Mouse (Mus musculus): ENCODE results near the gene Kl. TPM values are rescaled to one million over a fixed set of nuclear protein-coding genes. Genes with fewer than 3 reads are reported as not detected.

Gene Kl
- 0.35 and 0.94 TPM in 2 replicates for polyA plus RNA-seq (2012; rRNA removed)

DNA sequence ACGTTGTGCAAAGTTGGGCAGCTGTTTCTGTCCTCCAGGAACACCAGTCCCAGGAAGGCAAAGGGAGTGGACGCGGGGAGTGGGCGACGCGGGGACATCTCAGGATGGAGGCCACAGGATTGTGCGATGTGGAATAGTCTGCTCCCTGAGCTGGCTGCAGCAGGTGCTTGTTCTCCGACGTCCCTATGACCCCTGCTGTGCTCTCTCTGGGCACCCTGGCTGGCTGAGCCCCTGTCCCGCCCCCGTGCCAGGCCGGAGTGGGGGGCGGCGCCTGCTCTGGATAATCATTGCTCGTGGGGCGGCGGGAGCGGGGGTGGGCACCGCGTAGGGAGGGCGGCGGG, at the start of gene Kl:
Gene Kl (plus strand): TSS at position 280 of the 341 bp plus-strand sequence.
- DNase-seq (ENCODE audit: low read depth), result no peak

DNA sequence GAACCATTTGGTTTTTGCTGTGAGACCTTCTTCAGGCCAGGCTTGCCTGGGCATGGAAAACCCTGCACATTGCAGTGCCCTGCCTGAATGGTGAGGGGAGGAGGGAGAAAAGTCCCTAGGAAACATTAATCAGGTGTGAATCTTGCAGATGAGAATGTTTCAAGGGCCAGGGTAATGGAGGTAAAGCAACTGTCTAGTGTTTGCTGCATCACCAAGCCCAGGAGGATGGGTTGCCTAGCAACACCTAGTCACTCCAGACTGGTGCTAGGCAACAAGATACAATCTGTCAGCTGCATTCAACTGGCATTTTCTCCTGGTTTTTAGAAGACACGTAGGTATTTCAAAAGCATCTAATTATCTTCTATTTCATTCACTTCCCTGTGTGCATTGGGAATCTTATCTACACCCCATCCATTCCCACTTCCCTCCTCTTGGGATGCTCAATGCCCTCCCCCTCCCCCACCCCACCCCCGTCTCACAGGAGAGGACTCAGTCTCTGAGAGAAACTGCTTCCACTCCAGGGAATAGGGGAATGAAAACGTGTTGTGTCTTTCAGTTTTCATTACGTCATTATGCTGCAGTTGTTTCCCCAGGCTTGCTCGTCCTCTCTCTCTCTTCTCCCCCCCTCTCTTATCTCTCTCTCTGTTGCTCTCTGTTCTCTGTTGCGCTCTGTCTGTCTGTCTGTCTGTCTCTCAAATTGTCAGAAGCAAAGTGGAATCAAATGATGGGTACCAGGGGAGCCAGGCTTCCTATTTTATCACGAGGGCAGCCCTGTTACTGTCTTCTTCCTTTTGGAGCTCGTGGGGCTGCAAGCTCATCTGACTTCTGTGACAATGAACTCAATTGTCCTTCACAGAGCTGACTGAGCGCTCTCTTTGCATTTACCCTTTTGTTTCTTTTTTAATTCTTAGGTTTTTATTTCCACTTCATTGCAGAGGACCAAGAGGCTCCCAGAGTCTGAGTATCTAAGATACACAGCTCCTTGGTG, 46.1 kb upstream of the Kl start:
- no peak for DNase-seq (ENCODE audit: low read depth)

DNA sequence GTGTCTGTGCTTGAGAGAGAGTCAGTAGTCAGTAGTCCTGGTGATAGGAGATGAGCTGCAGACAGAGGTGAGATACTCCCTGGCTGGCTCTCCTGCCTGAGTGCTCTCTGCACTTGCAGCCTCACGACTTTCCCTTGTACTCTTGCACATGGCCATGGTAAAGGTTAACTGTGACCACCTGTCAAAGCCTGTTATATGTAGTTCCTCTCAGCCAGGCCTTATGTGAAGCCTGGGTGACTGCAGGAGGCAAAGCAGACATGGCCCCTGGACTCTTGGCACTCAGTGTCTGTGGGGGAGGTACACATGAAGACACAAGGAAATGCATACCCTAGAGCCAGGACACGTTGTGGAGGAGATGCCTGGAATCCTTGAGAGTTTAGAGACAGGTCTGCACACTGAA, 40.3 kb upstream of the Kl start:
- no peak for DNase-seq (ENCODE audit: low read depth)

DNA sequence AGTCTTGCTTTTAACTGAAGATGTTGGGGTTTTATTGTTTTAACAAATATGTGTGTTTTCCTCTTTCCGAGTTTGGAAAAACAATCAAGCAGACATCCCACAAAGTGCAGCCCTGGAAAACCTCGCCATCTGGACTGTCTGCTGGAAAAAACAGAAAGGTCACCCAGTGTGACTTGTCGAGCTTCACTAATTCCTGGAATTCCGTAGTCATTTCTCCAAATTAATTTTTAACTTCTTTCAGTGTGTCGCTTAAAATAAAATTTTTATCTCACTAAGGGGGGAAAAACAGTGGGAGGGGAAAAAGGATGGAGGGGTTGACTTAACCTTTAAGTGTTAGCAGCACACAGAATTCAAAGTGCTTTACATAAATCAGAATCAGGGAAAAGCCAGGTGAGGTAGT, 39.8 kb upstream of the Kl start:
- DNase-seq (ENCODE audit: low read depth), result no peak

DNA sequence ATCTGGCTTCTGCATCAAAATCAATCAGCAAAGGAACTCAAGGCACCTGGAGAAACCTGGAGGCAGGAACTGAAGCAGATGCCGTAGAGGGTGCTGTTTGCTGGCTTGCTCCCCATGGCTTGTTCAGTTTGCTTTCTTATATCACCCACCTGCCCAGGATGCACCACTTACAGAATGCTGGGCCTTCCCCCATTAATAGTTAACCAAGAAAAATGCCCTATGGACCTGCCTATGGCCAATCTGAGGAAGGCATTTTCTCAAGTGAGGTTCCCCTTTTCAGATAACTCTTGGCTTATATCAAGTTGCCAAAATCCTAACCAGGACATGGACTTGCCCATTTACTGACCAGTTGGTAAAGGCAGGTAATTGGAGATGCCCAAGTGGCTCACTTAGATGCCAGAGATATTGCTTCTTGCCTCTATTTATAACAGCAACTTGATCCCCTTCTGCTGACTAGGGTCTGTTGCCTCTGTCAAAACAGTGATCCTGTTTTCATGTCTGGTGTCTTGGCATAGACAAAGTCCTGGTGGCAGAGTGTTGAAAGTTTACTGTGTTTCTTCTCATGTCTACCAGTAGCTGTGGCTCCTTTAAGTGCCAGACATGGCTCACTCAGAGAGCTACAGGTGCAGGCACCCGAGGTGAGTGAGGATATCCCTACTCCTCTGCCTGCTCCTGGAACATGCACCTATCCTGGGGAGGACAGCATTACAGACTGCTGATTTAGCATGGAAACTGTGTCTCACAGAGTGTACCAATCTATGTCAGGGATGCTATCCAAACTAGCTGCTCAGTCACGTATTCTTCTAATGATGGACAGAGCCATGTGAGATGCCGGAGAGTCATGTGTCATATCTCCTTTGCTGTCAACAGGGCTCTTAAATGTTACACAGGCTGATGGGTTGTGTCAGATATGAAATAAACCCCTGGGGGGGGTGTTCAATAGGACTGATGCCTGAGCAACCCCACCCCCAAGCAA, 37.0 kb upstream of the Kl start:
- no peak for DNase-seq (ENCODE audit: low read depth)

DNA sequence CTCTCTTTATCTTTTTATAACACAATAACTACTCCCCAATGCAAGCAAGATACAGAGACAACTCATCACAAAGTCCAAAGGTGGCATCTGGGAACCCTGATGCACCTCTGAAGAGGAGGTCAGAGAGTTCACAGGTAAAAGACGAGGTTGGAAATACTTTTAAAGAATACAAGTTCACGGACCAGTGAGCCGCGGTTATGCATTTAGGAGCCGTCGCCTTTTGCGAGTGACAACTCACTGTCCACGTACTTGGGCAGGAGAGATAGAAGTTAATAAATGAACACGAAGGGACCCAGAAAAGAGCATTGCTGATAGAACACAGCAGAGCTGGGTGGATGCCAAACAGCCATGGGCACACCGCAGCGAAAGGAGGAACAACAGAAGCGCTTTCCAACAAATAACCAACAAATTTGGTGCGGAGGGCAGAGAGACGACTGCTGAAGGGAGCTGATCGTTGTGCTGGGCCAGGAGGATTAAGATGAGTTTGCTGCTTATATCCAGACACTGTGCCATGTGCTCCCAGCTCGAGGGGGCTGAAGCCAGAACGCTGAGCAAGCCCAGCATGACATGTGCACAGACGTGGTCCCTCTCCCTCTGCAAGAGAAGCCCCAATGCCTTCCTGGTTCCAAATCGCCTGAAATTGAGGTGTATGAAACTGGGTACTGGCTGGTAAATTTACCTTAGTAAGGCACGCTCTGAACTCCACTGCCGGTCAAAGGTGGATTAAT, 35.1 kb upstream of the Kl start:
- DNase-seq (ENCODE audit: low read depth), result no peak

DNA sequence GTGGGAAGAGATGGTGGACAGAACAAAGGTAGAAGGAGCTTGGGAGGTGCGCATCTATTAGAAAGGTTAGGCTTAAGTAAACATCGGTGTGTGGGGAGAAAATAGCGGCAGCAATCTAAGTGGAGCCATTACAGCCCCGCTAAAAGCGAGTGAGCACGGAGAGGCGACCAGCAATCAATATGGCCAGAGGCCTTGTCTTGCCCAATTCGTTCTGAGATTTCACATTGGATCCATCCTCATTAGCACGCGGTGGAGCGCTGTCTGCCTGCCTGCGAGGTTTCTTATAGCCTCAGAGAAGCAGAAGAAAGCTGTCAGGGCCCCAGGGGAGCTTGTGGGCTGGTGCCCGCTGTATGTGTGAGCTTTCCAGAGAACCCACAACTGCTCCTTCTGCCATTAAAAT, 33.8 kb upstream of the Kl start:
- DNase-seq (ENCODE audit: low read depth), result no peak

DNA sequence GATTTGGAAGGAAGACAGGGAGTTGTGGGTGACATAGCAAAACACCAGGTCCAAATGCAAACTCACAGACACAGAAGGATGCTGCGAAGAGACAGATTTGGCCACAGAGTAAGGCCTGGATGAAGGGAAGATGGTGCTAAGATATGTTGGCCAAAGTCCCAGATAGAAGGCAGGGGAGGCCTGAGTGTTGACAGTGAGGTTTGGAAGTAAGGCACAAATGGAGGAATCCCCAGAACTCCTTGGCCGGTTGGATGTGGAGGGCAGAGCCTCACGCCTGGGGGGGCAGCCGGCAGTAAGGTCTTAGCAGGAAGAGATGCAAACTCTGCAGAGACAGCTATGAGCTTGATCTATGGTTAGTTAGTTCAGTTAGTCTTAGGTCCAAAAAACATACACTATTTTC, 33.1 kb upstream of the Kl start:
- DNase-seq (ENCODE audit: low read depth), result no peak

DNA sequence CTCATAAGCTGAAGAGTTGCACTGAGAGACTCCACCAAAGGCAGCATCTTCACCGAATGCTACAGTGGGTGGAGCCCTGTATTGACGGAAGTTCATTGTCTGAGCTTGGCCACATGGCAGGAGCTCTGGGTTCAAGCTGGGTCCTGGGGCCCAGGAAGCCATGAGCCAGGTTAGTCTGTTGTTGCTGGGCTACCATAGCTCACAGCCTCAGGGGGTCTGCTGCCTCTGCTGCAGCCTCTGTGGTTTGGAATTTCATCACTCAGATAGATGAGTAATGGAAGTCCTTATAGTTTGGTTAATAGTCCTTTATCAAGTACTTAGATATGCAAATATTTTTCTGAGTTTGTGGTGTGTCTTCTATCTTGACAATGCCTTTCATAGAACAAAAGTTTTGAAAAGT, 32.4 kb upstream of the Kl start:
- no peak for DNase-seq (ENCODE audit: low read depth)

DNA sequence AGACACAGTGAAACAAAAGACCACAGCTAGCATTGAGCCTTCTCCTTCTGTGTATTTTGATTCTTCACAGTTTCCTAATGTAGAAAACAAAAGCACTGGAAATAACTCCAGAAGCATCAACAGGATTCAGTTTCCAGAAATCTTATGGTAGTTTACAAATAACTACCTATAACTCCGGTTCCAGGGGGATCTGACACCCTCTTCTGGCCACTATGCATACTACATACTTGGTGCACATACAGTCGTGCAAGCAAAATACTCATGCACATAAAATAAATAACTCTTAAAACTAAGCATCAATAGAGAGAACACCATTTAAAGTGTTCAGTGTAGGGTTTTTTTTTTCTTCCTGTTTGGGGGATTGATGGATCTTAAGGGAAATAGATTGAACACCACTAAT, 23.0 kb upstream of the Kl start:
- no peak for DNase-seq (ENCODE audit: low read depth)

DNA sequence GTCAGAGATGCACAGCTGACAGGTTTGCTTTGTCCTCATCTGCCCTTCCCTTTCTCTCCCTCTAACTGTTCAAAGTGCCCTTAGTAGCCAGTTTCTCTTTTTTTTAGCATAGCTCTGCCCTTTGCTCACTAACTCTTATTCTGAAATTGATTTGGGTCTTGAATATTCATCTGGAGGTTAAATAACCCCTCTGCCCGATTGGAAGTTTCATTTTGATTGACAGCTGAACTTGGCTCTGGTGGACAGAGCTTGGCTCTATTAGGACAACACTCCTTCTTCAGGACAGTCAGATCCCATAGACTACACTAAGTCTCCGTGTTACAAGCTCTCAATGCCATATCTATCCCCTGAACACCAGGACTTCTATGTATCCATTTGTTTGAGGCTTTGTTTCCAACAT, 19.8 kb upstream of the Kl start:
- no peak for DNase-seq (ENCODE audit: low read depth)

DNA sequence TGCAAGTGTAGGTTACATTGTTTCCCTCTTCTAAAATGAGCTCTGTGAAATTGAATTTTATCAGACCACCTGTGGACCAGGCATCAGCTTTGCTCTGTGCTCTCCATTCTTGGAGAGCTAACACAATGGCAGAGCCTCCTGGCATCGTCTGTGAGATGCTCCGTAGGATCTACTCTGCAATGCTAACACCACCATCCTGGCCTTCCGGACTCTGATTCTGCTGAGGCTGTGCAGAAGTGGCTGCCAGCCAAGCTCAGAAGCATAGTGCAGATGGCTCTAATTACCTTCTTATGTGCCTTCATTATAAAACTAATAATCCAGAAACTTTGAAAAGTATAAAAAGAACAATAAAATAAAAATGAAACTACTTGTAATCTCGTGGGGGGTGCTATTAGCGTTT, 16.2 kb upstream of the Kl start:
- no peak for DNase-seq (ENCODE audit: low read depth)

DNA sequence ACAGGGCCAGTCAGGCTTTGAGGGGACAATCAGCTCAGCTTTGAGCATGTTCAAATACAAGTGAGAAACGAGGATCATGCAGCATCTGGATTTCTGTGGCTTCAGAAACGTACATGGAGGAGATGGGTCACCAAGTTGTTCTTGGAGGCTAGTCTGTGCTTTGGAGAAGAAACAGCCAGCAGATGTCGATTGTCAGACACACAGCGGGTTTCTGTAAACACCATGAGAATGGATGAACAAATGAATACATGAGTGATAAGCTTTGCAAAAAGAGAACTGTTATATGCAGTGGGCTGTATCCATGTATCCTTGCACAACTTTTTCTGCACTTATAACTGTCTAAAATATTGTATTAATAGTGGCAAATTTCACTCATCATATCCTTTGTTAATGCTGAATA, 15.6 kb upstream of the Kl start:
- DNase-seq (ENCODE audit: low read depth), result no peak

DNA sequence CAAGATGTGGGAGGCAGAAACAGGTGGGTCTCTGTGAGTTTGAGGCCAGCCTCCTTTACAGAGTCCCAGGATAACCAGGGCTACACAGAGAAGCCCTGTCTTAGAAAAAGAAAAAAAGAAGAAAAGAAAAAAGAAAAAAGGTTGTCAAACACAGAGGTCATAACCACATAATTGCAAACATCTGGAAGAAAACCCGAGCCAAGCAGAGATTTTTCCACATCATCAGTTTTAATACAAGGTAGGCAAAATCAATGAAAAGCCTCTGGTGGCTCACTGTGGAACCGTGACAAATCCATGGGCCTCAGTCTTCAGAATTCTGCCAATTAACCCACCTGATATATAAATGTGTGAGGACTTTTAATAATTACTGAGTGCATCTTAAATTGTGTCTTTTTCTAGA, 14.9 kb upstream of the Kl start:
- DNase-seq (ENCODE audit: low read depth), result no peak

DNA sequence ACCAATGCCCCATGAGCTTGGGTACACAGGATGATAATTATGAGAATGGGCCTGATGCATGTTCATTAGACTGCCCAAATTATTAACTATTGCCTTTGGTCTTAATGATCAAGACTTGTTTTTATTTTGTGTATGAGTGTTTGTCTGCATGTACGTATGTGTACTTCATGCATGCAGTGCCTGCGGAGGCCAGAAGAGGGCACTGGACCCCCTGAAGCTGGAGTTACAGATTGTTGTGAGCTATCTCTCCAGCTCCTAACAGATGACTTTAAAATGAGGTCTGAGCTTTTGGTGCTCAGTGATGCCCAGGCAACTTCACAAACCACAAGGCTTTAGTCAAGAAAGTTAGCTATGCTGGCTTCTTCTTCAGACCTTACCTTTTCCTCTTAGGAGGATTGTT, 6.8 kb upstream of the Kl start:
- DNase-seq (ENCODE audit: low read depth), result no peak

DNA sequence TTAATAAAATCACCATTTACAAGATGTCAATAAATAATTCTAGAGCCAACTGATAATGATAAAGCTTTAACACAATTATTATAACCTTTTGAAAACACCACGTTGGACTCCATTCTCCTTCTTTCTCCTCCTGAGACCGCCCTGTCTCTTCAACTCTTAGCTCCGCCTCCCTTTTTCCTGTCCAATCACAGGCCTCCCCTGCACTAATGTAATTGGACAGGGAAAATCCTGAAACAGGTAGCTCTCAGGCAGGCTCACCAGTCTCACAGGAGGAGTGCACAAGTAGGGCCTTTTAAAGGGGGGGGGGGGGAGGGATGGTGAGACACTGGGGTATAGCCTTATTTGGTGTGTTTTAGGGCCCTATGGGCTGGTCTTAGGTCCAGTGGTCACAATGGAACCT, 3.3 kb upstream of the Kl start:
- DNase-seq (ENCODE audit: low read depth), result no peak

DNA sequence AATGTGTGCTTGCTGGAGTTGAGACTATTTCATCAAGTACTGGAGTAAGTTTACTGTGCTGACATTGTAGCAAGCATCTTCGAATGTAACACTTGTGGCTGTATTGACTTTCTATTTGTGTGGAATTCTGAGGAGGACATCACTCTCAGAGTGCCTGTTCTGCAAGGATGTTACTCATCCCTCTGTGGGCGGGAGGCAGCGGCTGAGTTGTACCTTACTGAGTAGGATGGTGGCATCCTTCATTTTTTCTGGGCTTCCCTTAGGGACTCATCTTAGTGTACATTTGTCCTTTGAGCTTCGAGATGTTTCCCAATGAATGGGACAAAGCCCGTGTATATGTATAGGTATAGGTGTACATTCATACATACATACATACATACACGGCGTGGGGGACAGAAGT, 1.1 kb upstream of the Kl start:
- DNase-seq (ENCODE audit: low read depth), result no peak

DNA sequence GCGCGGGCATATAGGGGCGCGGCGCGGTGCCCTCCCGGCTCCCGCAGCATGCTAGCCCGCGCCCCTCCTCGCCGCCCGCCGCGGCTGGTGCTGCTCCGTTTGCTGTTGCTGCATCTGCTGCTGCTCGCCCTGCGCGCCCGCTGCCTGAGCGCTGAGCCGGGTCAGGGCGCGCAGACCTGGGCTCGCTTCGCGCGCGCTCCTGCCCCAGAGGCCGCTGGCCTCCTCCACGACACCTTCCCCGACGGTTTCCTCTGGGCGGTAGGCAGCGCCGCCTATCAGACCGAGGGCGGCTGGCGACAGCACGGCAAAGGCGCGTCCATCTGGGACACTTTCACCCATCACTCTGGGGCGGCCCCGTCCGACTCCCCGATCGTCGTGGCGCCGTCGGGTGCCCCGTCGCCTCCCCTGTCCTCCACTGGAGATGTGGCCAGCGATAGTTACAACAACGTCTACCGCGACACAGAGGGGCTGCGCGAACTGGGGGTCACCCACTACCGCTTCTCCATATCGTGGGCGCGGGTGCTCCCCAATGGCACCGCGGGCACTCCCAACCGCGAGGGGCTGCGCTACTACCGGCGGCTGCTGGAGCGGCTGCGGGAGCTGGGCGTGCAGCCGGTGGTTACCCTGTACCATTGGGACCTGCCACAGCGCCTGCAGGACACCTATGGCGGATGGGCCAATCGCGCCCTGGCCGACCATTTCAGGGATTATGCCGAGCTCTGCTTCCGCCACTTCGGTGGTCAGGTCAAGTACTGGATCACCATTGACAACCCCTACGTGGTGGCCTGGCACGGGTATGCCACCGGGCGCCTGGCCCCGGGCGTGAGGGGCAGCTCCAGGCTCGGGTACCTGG, 488 bp downstream of the Kl start:
- no peak for DNase-seq (ENCODE audit: low read depth)

DNA sequence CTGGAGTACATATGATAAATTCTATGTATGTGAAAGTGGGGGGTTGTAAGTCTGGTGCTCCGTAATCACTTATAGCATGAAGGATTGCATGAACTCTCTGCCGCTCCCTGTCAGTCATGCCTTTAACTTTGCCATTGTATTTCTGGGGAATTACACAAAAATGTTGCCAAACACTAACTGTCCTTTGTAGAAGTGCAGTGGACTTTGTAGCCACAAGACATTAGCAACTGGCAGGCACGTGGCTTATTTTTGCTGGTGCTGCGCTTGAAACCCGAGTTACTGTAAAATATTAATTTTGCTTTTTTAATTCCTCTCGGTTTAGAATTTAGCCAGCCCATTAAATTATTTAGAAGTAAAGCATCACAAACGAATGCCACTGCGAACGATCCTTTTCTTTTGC, 2.4 kb downstream of the Kl start:
- DNase-seq (ENCODE audit: low read depth), result no peak

DNA sequence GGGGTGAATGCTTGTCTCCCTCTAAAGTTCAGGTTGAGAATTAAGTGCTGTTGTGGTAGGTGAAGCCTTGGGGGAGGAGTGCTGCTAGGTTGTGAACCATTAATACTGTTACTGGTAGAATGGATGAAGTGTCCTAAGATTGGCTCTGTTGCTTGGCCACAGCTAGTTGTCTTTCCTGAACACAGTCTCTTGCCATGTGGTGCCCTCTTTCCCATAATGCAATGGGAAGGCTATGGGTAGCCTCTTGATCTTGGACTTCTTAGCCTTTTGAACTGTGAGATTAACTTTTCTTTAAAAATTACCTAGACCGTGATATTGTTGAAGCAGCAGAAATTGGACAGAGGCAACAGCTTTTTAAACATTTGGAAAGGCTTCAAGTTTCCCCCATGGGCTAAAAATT, 7.5 kb downstream of the Kl start:
- no peak for DNase-seq (ENCODE audit: low read depth)

DNA sequence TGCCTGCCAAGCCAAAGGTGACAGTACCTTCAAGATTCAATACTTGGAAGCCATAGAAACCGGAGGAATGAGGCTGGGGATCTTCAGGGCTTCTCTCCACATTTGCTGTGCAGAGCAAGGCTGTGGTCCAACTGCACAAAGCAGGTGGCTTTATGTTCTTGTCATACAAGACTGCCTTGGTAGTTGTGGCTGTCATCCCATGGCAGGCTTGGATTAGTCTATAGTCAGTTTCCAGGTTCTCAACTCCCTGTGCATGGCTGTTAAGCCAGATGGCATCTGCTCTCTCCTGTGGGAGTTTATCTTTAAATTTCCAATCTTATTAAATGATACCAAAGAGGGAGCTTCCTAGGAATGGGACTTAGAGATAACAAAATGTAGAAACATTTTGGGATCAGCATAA, 9.2 kb downstream of the Kl start:
- DNase-seq (ENCODE audit: low read depth), result no peak
